Mouse (Mus musculus) thymus, adult 2 months (tissue): Measurements from ENCODE around the gene Zfp513. TPM values are rescaled to one million over a fixed set of nuclear protein-coding genes. Genes with fewer than 3 reads are reported as not detected.

Experiments used
- DNase-seq: peaks from one replicate; pipeline ENCODE4 v3.0.0; 2021
- H3K27ac ChIP-seq: fragments of 200-500 bp; 2 replicates; pipeline ENCODE4 v1.5.1; 2012; ENCODE audit warnings: low read length, control low read depth; ENCODE audit not compliant: control insufficient read depth, insufficient read depth
- H3K27me3 ChIP-seq: fragments of 200-500 bp; 2 replicates; pipeline ENCODE4 v1.6.1; 2012; ENCODE audit warnings: mild to moderate bottlenecking, low read length, moderate library complexity, mixed read lengths; ENCODE audit not compliant: control insufficient read depth, insufficient read depth
- H3K36me3 ChIP-seq: fragments of 200-500 bp; 2 replicates; pipeline ENCODE4 v1.6.1; 2012; ENCODE audit warnings: mild to moderate bottlenecking, low read length, moderate library complexity; ENCODE audit not compliant: control insufficient read depth, insufficient read depth
- H3K4me1 ChIP-seq: fragments of 200-500 bp; replicated peaks from 2 replicates; pipeline ENCODE4 v1.6.1; 2012; ENCODE audit warnings: low read length; ENCODE audit not compliant: control insufficient read depth, insufficient read depth
- H3K4me3 ChIP-seq: fragments of 200-500 bp; 2 replicates; pipeline ENCODE4 v1.5.1; 2012; ENCODE audit warnings: mild to moderate bottlenecking, low read length, control low read depth, moderate library complexity; ENCODE audit not compliant: control insufficient read depth, insufficient read depth
- CTCF ChIP-seq: fragments of 200-500 bp; IDR thresholded peaks from 2 replicates; pipeline ENCODE4 v1.5.1; 2012; ENCODE audit warnings: mild to moderate bottlenecking, control low read depth, low read length, moderate library complexity, borderline replicate concordance; ENCODE audit not compliant: control insufficient read depth, poor library complexity, insufficient read depth; ENCODE audit errors: extremely low read depth
- POLR2A ChIP-seq: fragments of 200-500 bp; IDR thresholded peaks from 2 replicates; pipeline ENCODE4 v1.6.1; 2012; ENCODE audit warnings: mild to moderate bottlenecking, low read length, control low read depth, moderate library complexity; ENCODE audit not compliant: control insufficient read depth, poor library complexity, insufficient read depth; ENCODE audit errors: extremely low read depth
- WGBS: fragments of 180-500 bp; shearing (Covaris S2); methylation state at CpG from one replicate; pipeline ENCODE4 v1.1.7; 2018; 5-methylcytosine and 5-hydroxymethylcytosine counted together
- polyA plus RNA-seq: library from polyadenylated mRNA; depleted of rRNA; stranded (reverse); fragments of >200 nt; gene quantifications from 2 replicates; pipeline ENCODE4 v1.2.3, GENCODE M21; 2012

The Zfp513 gene
- polyA plus RNA-seq, 1 experiment, result 88.5 TPM

DNA sequence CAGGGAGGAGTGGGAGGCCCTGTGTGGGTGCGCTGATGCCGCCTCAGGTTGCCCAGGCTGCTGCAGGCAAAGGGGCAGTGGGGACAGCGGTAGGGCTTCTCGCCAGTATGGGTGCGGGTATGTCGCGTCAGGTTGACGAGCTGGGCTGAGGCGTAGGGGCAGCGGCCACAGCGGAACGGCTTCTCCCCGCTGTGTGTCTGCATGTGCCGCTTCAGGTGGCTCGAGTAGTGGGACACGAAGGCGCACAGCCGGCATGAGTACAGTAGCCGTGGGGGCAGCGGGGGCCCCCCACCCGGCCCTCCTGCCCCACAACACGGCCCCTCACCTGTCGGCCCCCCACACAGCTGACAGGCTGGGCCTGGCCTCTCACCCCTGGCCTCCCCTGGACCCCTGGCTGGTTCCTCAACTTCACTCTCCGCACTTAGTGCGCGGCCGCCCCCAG lies 1.8 kb downstream of the Zfp513 start:
- Histone ChIP-seq H3K4me3 (no peak overlapping the region), H3K4me1 (peaks cover 13% of the 10 kb centered on the region), H3K27me3 (no peaks in the 10 kb centered on the region), H3K27ac (no peak overlapping the region), H3K36me3 (peaks cover 67% of the 10 kb centered on the region)
- no peak for TF ChIP-seq POLR2A
- TF ChIP-seq CTCF, result no peak
- no peak for DNase-seq
- WGBS, result 93% methylated on average over 27 of the region's 27 CpGs

DNA sequence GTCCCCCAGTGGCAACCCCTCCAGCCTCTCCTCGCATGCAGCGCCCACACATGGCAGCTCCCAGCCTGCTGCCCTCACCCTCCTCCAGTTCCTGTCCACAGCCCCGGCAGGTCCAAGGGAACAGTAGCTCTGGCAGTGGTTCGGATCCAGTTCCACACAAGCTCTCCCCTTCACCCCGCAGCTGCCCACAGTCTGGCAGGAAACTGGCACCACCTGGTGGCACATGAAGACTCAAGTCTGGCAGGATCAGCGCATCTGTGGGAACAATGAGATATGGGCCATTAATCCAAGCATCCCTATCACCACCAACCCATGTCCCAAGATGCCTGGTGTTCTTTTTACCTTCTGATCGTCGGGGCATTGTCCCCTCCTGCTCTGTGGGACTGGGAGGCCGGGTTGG lies 2.2 kb downstream of the Zfp513 start:
- Histone ChIP-seq H3K36me3 (peaks cover 63% of the 10 kb centered on the region), H3K27ac (no peak overlapping the region), H3K4me1 (peaks cover 13% of the 10 kb centered on the region), H3K4me3 (no peak overlapping the region), H3K27me3 (no peaks in the 10 kb centered on the region)
- TF ChIP-seq CTCF (no peak), POLR2A (no peak)
- no peak for DNase-seq
- WGBS, result 90% methylated on average over 9 of the region's 9 CpGs

DNA sequence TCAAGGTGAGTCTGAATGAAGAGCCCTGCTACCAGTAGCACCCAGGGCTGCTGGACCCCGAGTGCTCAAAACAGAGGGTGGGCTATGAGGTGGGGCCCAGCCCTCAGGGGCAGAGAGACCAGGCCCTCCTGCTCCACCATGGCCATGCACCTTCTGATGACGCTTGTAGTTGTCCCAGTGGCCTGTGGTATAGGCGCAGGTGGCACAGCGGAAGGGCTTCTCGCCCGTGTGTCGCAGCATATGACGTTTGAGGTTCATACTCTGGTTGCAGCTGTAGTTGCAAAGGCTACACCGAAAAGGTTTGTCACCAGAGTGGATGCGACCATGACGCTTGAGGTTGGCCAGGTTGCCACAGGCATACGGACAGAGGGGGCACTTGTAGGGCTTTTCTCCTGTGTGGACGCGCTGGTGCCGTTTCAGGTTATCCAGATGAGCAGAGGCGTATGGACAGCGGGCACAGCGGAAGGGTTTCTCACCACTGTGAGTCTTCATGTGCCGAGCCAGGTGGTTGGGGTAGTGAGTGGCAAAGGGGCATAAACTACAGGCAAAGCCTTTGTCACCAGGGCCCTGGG lies 2.7 kb downstream of the Zfp513 start:
- no peak for DNase-seq
- peaks cover 62% of the 10 kb centered on the region for H3K36me3 ChIP-seq
- H3K4me1 ChIP-seq, result peaks cover 13% of the 10 kb centered on the region
- TF ChIP-seq CTCF (no peak), POLR2A (no peak)
- no peaks in the 10 kb centered on the region for H3K27me3 ChIP-seq
- H3K27ac ChIP-seq, result no peak overlapping the region
- no peak overlapping the region for H3K4me3 ChIP-seq
- WGBS, result 98% methylated on average over 19 of the region's 19 CpGs

DNA sequence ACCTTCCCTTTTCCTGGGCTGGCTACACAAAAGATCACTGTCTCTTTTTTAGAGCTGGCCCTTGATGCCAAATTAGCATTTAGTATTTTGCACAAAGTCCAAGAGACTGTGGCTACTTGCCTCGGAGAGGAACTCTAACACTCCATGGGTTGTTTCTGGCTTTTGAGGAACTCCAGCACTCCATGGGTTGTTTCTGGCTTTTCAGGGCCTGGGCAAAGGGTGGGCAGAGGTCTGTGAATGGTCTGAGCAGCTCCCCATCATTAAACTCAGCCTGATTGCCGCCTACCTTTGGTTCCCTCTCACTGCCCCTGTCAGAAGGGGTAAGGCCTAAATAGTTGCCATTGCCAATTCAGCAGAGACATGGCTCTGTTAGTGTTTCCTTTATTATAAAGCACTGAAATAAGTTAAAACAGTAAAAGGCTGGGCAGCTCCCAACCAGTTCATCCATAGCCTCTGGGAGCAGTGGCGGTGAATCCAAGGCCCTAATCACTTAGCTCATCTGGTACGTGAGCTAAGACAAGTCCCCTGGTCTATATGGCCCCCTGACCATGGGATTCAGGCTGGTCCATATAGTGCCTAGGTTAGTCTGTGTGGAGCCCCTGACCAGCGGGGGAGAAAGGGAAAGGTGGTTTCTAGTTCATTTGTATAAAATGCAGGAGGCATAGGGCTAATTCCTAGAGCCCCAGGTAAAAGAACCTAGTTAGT lies 3.3 kb downstream of the Zfp513 start:
- Histone ChIP-seq H3K27me3 (no peaks in the 10 kb centered on the region), H3K4me3 (no peak overlapping the region), H3K27ac (no peak overlapping the region), H3K4me1 (peaks cover 13% of the 10 kb centered on the region), H3K36me3 (peaks cover 61% of the 10 kb centered on the region)
- 94% methylated on average over 5 of the region's 5 CpGs for WGBS
- TF ChIP-seq CTCF, result no peak
- TF ChIP-seq POLR2A, result no peak
- DNase-seq, result no peak

DNA sequence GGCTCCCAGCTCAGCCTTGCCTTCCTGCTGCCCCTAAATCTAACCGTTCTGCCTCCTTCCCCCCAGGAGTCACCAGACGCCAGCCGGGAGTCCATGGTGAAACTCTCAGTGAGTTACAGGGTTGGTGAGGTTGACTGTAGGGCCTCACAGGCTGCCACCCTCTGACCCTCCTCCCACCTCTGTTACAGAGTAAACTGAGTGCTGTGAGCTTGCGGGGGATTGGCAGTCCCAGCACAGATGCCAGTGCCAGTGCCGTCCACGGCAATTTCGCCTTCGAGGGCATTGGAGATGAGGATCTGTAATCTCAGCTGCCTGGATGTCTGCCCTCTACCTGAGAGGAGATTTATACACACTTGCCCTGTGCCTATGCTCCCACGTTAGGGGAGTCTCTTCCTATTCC lies 3.9 kb downstream of the Zfp513 start:
- DNase-seq, result no peak
- Histone ChIP-seq H3K27ac (no peak overlapping the region), H3K27me3 (no peaks in the 10 kb centered on the region), H3K4me3 (no peak overlapping the region), H3K36me3 (peaks cover 58% of the 10 kb centered on the region), H3K4me1 (peaks cover 13% of the 10 kb centered on the region)
- 96% methylated on average over 9 of the region's 9 CpGs for WGBS
- TF ChIP-seq POLR2A (no peak), CTCF (no peak)

DNA sequence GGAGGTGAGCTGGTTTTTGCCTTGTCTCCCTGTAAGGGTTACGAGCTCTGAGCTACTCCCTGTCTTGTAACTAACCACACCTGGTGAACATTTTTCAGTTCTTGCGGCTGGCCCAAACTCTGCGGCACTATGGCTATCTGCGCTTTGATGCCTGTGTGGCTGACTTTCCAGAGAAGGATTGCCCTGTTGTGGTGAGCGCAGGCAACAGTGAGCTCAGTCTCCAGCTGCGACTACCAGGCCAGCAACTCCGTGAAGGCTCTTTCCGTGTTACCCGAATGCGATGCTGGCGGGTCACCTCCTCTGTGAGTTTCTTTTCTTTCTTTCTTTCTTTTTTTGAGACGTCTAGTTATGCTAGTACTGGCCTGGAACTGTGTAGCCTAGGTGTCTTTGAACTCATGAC lies 5.0 kb downstream of the Zfp513 start:
- WGBS, result 97% methylated on average over 12 of the region's 12 CpGs
- no peak for DNase-seq
- H3K4me3 ChIP-seq, result no peak overlapping the region
- peaks cover 55% of the 10 kb centered on the region for H3K36me3 ChIP-seq
- TF ChIP-seq CTCF, result no peak
- no peak for TF ChIP-seq POLR2A
- H3K4me1 ChIP-seq, result peaks cover 8% of the 10 kb centered on the region
- no peak overlapping the region for H3K27ac ChIP-seq
- H3K27me3 ChIP-seq, result no peaks in the 10 kb centered on the region
